Mouse (Mus musculus) liver, embryonic 14.5 days (tissue): ENCODE data around the gene Tead4. TPM values are rescaled to one million over a fixed set of nuclear protein-coding genes. Genes with fewer than 3 reads are reported as not detected.

Experiments
- ATAC-seq: fragments of 200-750 bp; cut with Nextera tagmentation; 2 replicates; pipeline ENCODE4 v1.8.0; 2017; ENCODE audit warnings: moderate number of reproducible peaks, mild to moderate bottlenecking, moderate library complexity; ENCODE audit not compliant: insufficient read depth
- DNase-seq, 3 experiments: peaks; one replicate each; pipeline ENCODE4 v3.0.0-alpha.2; 2012 to 2013; ENCODE audit warnings: low read depth in 3 of 3, low spot score in 3 of 3
- H3K27ac ChIP-seq: fragments of 300-500 bp; sonication (generic); 2 replicates; pipeline ENCODE4 v1.5.1; 2014; ENCODE audit warnings: moderate library complexity, mild to moderate bottlenecking, control low read depth, inconsistent platforms
- H3K27me3 ChIP-seq: fragments of 300-500 bp; sonication (generic); 2 replicates; pipeline ENCODE4 v1.6.1; 2014; ENCODE audit warnings: mild to moderate bottlenecking, low read length, moderate library complexity; ENCODE audit not compliant: control insufficient read depth, insufficient read depth
- H3K36me3 ChIP-seq: fragments of 300-500 bp; sonication (generic); replicated peaks from 2 replicates; pipeline ENCODE4 v1.6.1; 2014; ENCODE audit warnings: low read depth; ENCODE audit not compliant: control insufficient read depth, insufficient read depth
- H3K4me1 ChIP-seq, 2 experiments: fragments of 200-500 bp in 1 of 2; fragments of 300-500 bp in 1 of 2; sonication (generic) in 1 of 2; replicated peaks; 2 replicates each; pipeline ENCODE4 v1.6.1; 2012 to 2014; ENCODE audit warnings: antibody characterized with exemption in 1 of 2, inconsistent platforms in 1 of 2, low read length in 1 of 2; ENCODE audit not compliant: control insufficient read depth in 2 of 2, insufficient read depth in 2 of 2
- H3K4me2 ChIP-seq: fragments of 300-500 bp; sonication (generic); 2 replicates; pipeline ENCODE4 v1.6.1; 2014; ENCODE audit warnings: low read depth, mild to moderate bottlenecking, control low read depth, moderate library complexity
- H3K4me3 ChIP-seq, 2 experiments: fragments of 200-500 bp in 1 of 2; fragments of 300-500 bp in 1 of 2; sonication (generic) in 1 of 2; 2 replicates each; pipeline ENCODE4 v1.5.1; 2012 to 2014; ENCODE audit warnings: low read depth in 2 of 2, low read length in 2 of 2, mild to moderate bottlenecking in 2 of 2, control low read depth in 1 of 2, inconsistent platforms in 1 of 2, moderate library complexity in 1 of 2; ENCODE audit not compliant: insufficient read depth in 1 of 2
- H3K9ac ChIP-seq: fragments of 300-500 bp; sonication (generic); replicated peaks from 2 replicates; pipeline ENCODE4 v1.6.1; 2014; ENCODE audit warnings: mild to moderate bottlenecking, control low read depth, moderate library complexity
- H3K9me3 ChIP-seq: fragments of 300-500 bp; sonication (generic); 2 replicates; pipeline ENCODE4 v1.6.1; 2016; ENCODE audit warnings: low read length, mixed read lengths; ENCODE audit not compliant: control insufficient read depth
- CTCF ChIP-seq: IDR thresholded peaks from 2 replicates; pipeline ENCODE4 v1.5.1; 2016; ENCODE audit warnings: antibody characterized with exemption, low read depth, control low read depth
- EP300 ChIP-seq: IDR thresholded peaks from 2 replicates; pipeline ENCODE4 v1.6.1; 2016; ENCODE audit warnings: antibody characterized with exemption, low read depth
- WGBS: fragments of 180-500 bp; shearing (Covaris S2); extraction: QIAGEN DNeasy Blood & Tissue Kit; methylation state at CpG from one replicate; pipeline ENCODE4 v1.1.7; 2014; ENCODE audit not compliant: insufficient replicate concordance; 5-methylcytosine and 5-hydroxymethylcytosine counted together
- polyA plus RNA-seq, 2 experiments: library from polyadenylated mRNA; depleted of rRNA in 1 of 2; stranded (reverse) in 1 of 2; unstranded in 1 of 2; fragments of >200 nt; fragmentation: Nextera tagmentation in 1 of 2; extraction: Ambion mirVana in 1 of 2; gene quantifications; 2 replicates each; pipeline versions ENCODE4 v1.2.1 to v1.2.3; 2012 to 2014

Gene Tead4
- polyA plus RNA-seq, 2 experiments, result 0.18 to 0.21 TPM

GRCm38 (mm10) chr6:128232216-128232615, 68.4 kb downstream of the Tead4 start:
- H3K4me1 ChIP-seq, result no peaks in the 10 kb centered on the region; a peak in 1 of 4 replicates
- H3K4me3 ChIP-seq, result no peak overlapping the region
- H3K4me2 ChIP-seq, result no peak overlapping the region
- 54% methylated on average over 7 of the region's 7 CpGs for WGBS
- DNase-seq, result no peak
- H3K9me3 ChIP-seq, result no peaks in the 10 kb centered on the region
- no peaks in the 10 kb centered on the region for H3K27me3 ChIP-seq
- no peak for TF ChIP-seq CTCF
- no peak for TF ChIP-seq EP300
- H3K36me3 ChIP-seq, result no peaks in the 10 kb centered on the region
- no peak overlapping the region for H3K9ac ChIP-seq
- no peak for ATAC-seq
- H3K27ac ChIP-seq, result no peak overlapping the region

GRCm38 (mm10) chr6:128231741-128232140, 68.9 kb downstream of the Tead4 start:
- no peak overlapping the region for H3K4me2 ChIP-seq
- H3K4me3 ChIP-seq, result no peak overlapping the region
- H3K9me3 ChIP-seq, result no peaks in the 10 kb centered on the region
- no peaks in the 10 kb centered on the region; a peak in 1 of 4 replicates for H3K4me1 ChIP-seq
- DNase-seq (no peak), ATAC-seq (no peak)
- no peaks in the 10 kb centered on the region for H3K27me3 ChIP-seq
- TF ChIP-seq CTCF, result no peak
- no peak for TF ChIP-seq EP300
- no peak overlapping the region for H3K9ac ChIP-seq
- no peaks in the 10 kb centered on the region for H3K36me3 ChIP-seq
- 54% methylated on average over 3 of the region's 3 CpGs for WGBS
- H3K27ac ChIP-seq, result no peak overlapping the region

- H3K27ac ChIP-seq, result no peak overlapping the region
- no peaks in the 10 kb centered on the region for H3K36me3 ChIP-seq
- no peak for DNase-seq
- no peak for TF ChIP-seq EP300
- TF ChIP-seq CTCF, result peak; percentile 57; the same call in 1 of the 2 replicates
- no peaks in the 10 kb centered on the region for H3K9me3 ChIP-seq
- peaks cover 0 to 6% of the 10 kb centered on the region in 2 experiments; a peak in 2 of 4 replicates for H3K4me1 ChIP-seq
- no peaks in the 10 kb centered on the region for H3K27me3 ChIP-seq
- H3K4me3 ChIP-seq, result no peak overlapping the region
- no peak overlapping the region for H3K4me2 ChIP-seq
- H3K9ac ChIP-seq, result no peak overlapping the region
- no peak for ATAC-seq
- WGBS, result 36% methylated on average over 8 of the region's 8 CpGs
Observed at GRCm38 (mm10) chr6:128227438-128228017, 73.1 kb downstream of the Tead4 start.

- no peak overlapping the region for H3K4me2 ChIP-seq
- H3K36me3 ChIP-seq, result no peaks in the 10 kb centered on the region
- no peaks in the 10 kb centered on the region for H3K9me3 ChIP-seq
- H3K4me3 ChIP-seq, result no peak overlapping the region
- no peak for TF ChIP-seq CTCF
- TF ChIP-seq EP300, result no peak
- no peaks in the 10 kb centered on the region for H3K27me3 ChIP-seq
- WGBS, result 54% methylated on average over 3 of the region's 3 CpGs
- no peak overlapping the region for H3K9ac ChIP-seq
- ATAC-seq, result no peak
- H3K4me1 ChIP-seq, result peaks cover 0 to 6% of the 10 kb centered on the region in 2 experiments; a peak in 1 of 4 replicates
- no peak overlapping the region for H3K27ac ChIP-seq
- no peak for DNase-seq
Observed at GRCm38 (mm10) chr6:128226941-128227340, 73.7 kb downstream of the Tead4 start.

- Histone ChIP-seq H3K4me1 (peaks cover 0 to 6% of the 10 kb centered on the region in 2 experiments; a peak in 1 of 4 replicates), H3K9me3 (no peaks in the 10 kb centered on the region), H3K4me2 (no peak overlapping the region), H3K9ac (no peak overlapping the region), H3K27me3 (no peaks in the 10 kb centered on the region), H3K36me3 (no peaks in the 10 kb centered on the region), H3K4me3 (no peak overlapping the region), H3K27ac (no peak overlapping the region)
- ATAC-seq, result no peak
- TF ChIP-seq CTCF (no peak), EP300 (no peak)
- WGBS, result 39% methylated on average over 1 of the region's 1 CpGs
- no peak for DNase-seq
Observed at GRCm38 (mm10) chr6:128225846-128226176, 74.8 kb downstream of the Tead4 start.
